In the genomic region with DNA sequence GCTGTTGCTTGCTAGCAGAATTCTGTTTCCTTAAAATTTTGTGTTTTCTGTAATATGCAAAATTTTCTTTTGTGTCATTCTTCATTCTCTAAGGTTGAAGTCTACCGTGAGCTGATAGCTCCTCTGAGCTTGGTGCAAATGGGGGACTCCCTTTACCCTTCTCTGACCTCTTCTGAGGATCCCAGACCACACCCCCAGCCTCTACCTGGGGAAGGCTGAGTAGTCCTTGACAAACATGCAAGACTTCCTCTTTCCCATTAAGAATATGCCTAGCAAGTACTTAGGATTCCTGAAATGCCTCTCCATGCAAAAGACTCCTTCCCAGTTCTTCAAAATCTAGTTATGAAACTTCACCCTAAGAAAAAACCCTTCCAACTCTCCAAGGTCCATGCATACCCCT, we compare ENCODE assay signal across 22 mouse cellular contexts.
A peak's percentile ranks its signal among the peaks of the same experiment; 100 is the strongest.
DNase-seq lines count a peak whose midpoint lies in the region; ATAC-seq and TF ChIP-seq lines count a peak whose summit lies in the region.
"Had no signal": no experiment of that assay in that cellular context is flagged by ENCODE, and none has a peak within 500 bp of the region (broad histone marks: within the 10 kb centered on the region; RNA-seq: fewer than 3 reads in every experiment).

No protein-coding gene starts in this region.

- H3K27ac ChIP-seq in lung, embryonic 14.5 days (ENCODE audit: low read depth) = no peak overlapping the region
- H3K27ac ChIP-seq in lung, embryonic 15.5 days = no peak overlapping the region
- H3K27ac ChIP-seq in lung, embryonic 16.5 days (ENCODE audit: low read length) = no peak overlapping the region
- H3K27ac ChIP-seq in lung, postnatal 0 days (ENCODE audit: low read length) = no peak overlapping the region

- no peak overlapping the region for H3K4me2 ChIP-seq in lung, embryonic 14.5 days
- H3K4me2 ChIP-seq in lung, embryonic 15.5 days = no peak overlapping the region
- H3K4me2 ChIP-seq in lung, embryonic 16.5 days (ENCODE audit: low read depth, low read length) = no peak overlapping the region
- no peak overlapping the region for H3K4me2 ChIP-seq in lung, postnatal 0 days (replicated peaks; ENCODE audit: low read depth, low read length)

- no peak for DNase-seq in lung, embryonic 14.5 days
- DNase-seq in lung, adult 18-20 months = no peak
- no peak for DNase-seq in lung, postnatal 10 days
- no peak for DNase-seq in lung, postnatal 4 days
- peak; percentile 14 for DNase-seq in lung, postnatal 0 days (ENCODE audit: low spot score)
- DNase-seq in lung, postnatal 36 days = no peak
- DNase-seq: adrenal gland, adult 2 months; adrenal gland, adult 8-10 months; adrenal gland, postnatal 10 days; adrenal gland, postnatal 14 days; adrenal gland, postnatal 25 days; adrenal gland, postnatal 36 days; B cell, adult 2 months; cerebellum, adult 11 months; cerebellum, adult 11-12 months had no signal

- no peaks in the 10 kb centered on the region for H3K27me3 ChIP-seq in lung, embryonic 14.5 days (ENCODE audit: insufficient read depth, low read length)
- H3K27me3 ChIP-seq in lung, embryonic 15.5 days = no peaks in the 10 kb centered on the region
- H3K27me3 ChIP-seq in lung, embryonic 16.5 days (ENCODE audit: control insufficient read depth, insufficient read depth, low read depth, low read length) = no peaks in the 10 kb centered on the region
- H3K27me3 ChIP-seq in lung, postnatal 0 days (replicated peaks; ENCODE audit: insufficient read depth, low read length) = no peaks in the 10 kb centered on the region
- H3K27me3 ChIP-seq: CH12.LX, Patski had no signal

- H3K4me1 ChIP-seq in lung, embryonic 14.5 days (ENCODE audit: insufficient read depth) = no peaks in the 10 kb centered on the region
- no peaks in the 10 kb centered on the region for H3K4me1 ChIP-seq in lung, embryonic 15.5 days
- no peaks in the 10 kb centered on the region for H3K4me1 ChIP-seq in lung, embryonic 16.5 days (replicated peaks; ENCODE audit: control insufficient read depth, insufficient read depth, low read length)
- no peaks in the 10 kb centered on the region for H3K4me1 ChIP-seq in lung, postnatal 0 days (ENCODE audit: insufficient read depth, low read depth, low read length)

- H3K9me3 ChIP-seq in lung, embryonic 14.5 days (ENCODE audit: low read depth, low read length) = no peaks in the 10 kb centered on the region
- H3K9me3 ChIP-seq in lung, embryonic 15.5 days = no peaks in the 10 kb centered on the region
- no peaks in the 10 kb centered on the region for H3K9me3 ChIP-seq in lung, embryonic 16.5 days (ENCODE audit: control insufficient read depth, low read length)
- no peaks in the 10 kb centered on the region for H3K9me3 ChIP-seq in lung, postnatal 0 days (ENCODE audit: low read length)

- H3K36me3 ChIP-seq in lung, embryonic 14.5 days (ENCODE audit: insufficient read depth) = no peaks in the 10 kb centered on the region
- H3K36me3 ChIP-seq in lung, embryonic 15.5 days = no peaks in the 10 kb centered on the region
- no peaks in the 10 kb centered on the region for H3K36me3 ChIP-seq in lung, embryonic 16.5 days (ENCODE audit: control insufficient read depth, insufficient read depth, low read length)
- no peaks in the 10 kb centered on the region for H3K36me3 ChIP-seq in lung, postnatal 0 days (ENCODE audit: insufficient read depth, low read length)
- H3K36me3 ChIP-seq: G1E had no signal

- no peak overlapping the region for H3K4me3 ChIP-seq in lung, embryonic 14.5 days (ENCODE audit: low read depth, low read length)
- no peak overlapping the region for H3K4me3 ChIP-seq in lung, embryonic 15.5 days
- H3K4me3 ChIP-seq in lung, embryonic 16.5 days (ENCODE audit: low read length) = no peak overlapping the region
- no peak overlapping the region for H3K4me3 ChIP-seq in lung, postnatal 0 days (ENCODE audit: low read depth, low read length)

- H3K9ac ChIP-seq in lung, embryonic 14.5 days = no peak overlapping the region
- no peak overlapping the region for H3K9ac ChIP-seq in lung, embryonic 15.5 days
- H3K9ac ChIP-seq in lung, embryonic 16.5 days (ENCODE audit: low read length) = no peak overlapping the region
- no peak overlapping the region for H3K9ac ChIP-seq in lung, postnatal 0 days (replicated peaks; ENCODE audit: low read depth)

- ATAC-seq in lung, embryonic 14.5 days (ENCODE audit: insufficient read depth) = peak; percentile 52; the same call in 1 of the 2 replicates
- ATAC-seq in lung, embryonic 15.5 days (ENCODE audit: borderline replicate concordance, extremely low read depth, low FRiP score, low TSS enrichment) = peak; percentile 62; the same call in 1 of the 2 replicates
- peak; percentile 83 for ATAC-seq in lung, embryonic 16.5 days (ENCODE audit: low read depth)
- 0 out of 2 replicates have a peak, but pooled peaks have one; percentile 43 for ATAC-seq in lung, postnatal 0 days
- ATAC-seq: activated CD4-positive, CD25-positive, alpha-beta regulatory T cell, adult 4 months; CD4-positive, CD25-positive, alpha-beta regulatory T cell, adult 4 months; Patski had no signal

- no peak for TF ChIP-seq CTCF in lung, embryonic 14.5 days (IDR thresholded peaks at IDR 0.05; ENCODE audit: low read depth)
- no peak for TF ChIP-seq CTCF in lung, postnatal 0 days (IDR thresholded peaks at IDR 0.05)

- TF ChIP-seq EP300 in lung, postnatal 0 days (IDR thresholded peaks at IDR 0.05) = no peak

- WGBS in lung, embryonic 14.5 days = 29% methylated on average over 1 of the region's 1 CpGs
- 45% methylated on average over 1 of the region's 1 CpGs for WGBS in lung, embryonic 15.5 days
- WGBS in lung, embryonic 16.5 days = 43% methylated on average over 1 of the region's 1 CpGs
- 32% methylated on average over 1 of the region's 1 CpGs for WGBS in lung, postnatal 0 days
